Mouse (Mus musculus) mature B cell (primary cell): ENCODE measurements around the gene Cc2d1b.

ENCODE experiments used
- in situ Hi-C: fragments of 300-500 bp; cut with MboI; formaldehyde crosslinking; loops from 2 replicates; pipeline ENCODE4 v1.14.3; 2019

The Cc2d1b gene

DNA sequence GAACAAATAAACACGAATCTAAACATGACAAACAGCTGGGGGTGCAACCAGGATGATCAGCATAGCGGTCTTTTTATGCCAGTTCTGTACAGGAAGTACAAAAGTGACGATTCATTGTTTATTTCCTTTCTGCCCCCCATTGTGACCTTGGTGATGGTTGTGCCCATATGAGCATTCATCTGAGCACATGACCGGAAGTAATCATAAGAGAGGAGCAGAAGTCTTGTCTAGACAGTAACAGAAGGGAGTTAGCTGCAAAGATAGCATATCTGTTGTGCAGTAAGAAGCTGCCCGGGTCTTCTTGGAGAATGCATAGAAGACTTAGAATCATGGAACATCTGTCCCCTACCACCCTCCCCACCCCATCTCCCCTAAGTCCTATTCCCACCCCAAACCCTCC, 19.0 kb downstream of the Cc2d1b start:
- in situ Hi-C loops = no loop called here

- in situ Hi-C loops = no loop called here
Measured at GRCm38 (mm10) chr4:108664407-108664806, 44.7 kb downstream of the Cc2d1b start.
